Mouse (Mus musculus) spleen, postnatal 10 days (tissue): Measurements from ENCODE around the gene Nckap5l.
A peak's percentile ranks its signal among the peaks of the same experiment; 100 is the strongest.

ENCODE experiments used
- DNase-seq, 2 experiments: peaks; one replicate each; pipeline ENCODE4 v3.0.0; 2021 to 2022; ENCODE audit warnings: low spot score in 2 of 2

Gene Nckap5l

GRCm38 (mm10) chr15:99431504-99431903 lies 26.0 kb downstream of the Nckap5l start:
- DNase-seq = no peak

GRCm38 (mm10) chr15:99431063-99431462 lies 26.5 kb downstream of the Nckap5l start:
- no peak for DNase-seq

DNA sequence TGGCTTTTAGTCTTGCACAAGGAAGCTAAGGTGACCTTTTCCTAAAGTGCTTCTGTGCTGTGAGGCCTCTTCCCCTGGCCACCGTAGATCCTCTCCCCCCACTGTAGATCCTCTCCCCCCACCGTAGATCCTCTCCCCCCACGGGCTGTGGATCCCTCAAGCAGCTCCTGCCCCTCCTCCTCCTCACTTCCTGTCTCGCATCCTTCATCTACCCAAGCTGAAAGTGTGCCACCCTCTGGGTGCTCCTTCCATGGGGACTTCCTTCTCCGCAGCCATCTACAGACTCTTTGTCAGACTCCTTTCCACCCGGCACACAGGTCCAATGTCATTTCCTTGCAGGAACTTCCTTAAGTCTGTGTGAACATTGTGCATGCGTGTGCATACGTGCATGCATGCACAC lies 27.2 kb downstream of the Nckap5l start:
- DNase-seq = no peak

- no peak for DNase-seq
Observed at GRCm38 (mm10) chr15:99423884-99424283, 33.7 kb downstream of the Nckap5l start.

DNA sequence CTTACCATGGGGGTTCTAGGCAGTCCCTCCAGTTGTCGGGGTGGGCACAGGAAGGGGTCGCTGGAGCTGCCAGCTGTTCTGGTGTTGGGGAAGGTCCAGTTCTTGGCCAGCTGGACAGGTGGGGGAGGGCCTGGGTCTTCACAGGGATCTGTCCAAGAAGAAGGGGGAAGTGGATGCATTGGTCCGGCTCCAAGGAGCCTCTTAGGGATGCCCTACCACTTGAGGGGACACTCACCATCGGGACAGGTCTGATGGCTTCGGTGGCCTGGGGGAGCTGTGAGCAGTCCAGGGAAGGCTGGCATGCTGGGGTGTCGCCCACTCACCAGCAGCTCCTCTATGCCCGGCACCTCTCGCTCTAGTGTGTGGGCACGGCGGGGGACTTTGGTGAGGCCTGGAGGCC lies 34.4 kb downstream of the Nckap5l start:
- no peak for DNase-seq

- no peak for DNase-seq
Observed at GRCm38 (mm10) chr15:99422551-99422950, 35.0 kb downstream of the Nckap5l start.

DNA sequence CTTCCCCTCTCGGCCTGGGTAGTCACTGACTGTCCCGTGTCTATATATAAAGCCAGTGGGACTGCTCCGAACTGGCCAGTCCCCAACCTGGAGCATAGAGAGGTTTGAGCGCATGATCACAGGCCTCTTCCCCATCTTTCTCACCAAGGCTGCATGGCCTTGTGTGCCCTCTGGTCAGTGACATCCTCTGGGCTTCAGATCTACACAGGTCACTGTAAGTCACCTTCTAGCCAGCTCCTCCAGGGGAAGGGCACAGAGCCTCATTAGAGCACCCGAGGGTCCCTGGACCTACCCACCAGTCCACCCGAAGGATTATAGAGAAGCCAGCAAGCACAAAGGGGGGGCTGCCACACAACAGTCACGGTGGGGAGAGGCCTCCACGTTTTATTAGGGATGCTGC lies 35.9 kb downstream of the Nckap5l start:
- no peak for DNase-seq

GRCm38 (mm10) chr15:99421152-99421551 lies 36.4 kb downstream of the Nckap5l start:
- peak in 1 of 2 experiments; percentile 59 for DNase-seq

DNA sequence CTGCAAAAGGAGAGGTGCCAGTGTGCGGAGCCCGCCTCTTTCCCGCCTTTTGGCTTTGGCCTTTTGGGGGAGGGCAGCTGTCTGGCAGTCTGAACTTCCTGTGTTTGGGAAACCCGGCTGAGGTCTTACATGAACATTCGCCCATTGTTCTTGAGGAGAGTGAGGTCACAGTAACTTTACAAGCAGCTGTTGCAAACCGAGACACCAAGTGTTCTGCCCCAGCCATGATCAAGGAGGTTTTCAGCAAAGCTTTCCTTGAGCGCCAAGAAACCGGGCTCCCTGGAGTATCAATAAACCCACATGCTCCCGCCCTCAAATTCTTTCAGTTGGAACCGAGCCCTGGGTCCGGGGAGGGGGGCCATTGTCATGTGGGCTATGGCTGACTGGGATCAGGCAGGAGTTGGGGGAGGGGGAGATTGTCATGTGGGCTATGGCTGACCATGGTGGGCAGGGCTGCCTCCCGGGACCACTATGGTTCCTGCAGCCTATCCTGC lies 37.0 kb downstream of the Nckap5l start:
- DNase-seq = no peak

- DNase-seq = no peak
Observed at GRCm38 (mm10) chr15:99420101-99420500, 37.4 kb downstream of the Nckap5l start.

DNA sequence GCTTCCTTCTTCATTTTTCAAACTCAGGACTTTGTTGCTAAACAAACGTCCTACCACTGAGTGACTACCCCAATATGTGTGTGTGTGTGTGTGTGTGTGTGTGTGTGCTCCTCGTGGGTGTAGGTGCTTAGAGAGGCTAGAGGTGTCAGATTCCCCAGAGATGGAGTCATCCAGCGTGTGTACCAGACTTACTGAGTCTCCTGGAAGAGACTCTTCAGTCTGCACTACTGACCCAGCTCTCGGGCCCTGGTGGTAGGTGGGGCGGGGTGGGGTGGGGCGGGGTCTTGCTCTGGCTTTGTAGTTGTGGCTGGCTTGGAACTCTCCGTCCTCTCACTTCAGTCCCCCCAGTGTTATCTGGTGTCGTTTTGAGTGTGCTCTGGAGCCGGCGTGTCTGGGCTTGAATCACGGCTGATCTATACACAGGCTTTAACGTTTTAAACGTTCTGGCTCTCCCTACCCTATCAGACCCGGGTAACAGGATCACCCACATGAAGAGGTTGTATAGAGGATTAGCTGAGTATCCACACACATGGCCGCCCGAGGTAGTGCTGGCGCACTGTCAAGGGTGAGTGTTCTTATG lies 39.8 kb downstream of the Nckap5l start:
- DNase-seq = no peak

DNA sequence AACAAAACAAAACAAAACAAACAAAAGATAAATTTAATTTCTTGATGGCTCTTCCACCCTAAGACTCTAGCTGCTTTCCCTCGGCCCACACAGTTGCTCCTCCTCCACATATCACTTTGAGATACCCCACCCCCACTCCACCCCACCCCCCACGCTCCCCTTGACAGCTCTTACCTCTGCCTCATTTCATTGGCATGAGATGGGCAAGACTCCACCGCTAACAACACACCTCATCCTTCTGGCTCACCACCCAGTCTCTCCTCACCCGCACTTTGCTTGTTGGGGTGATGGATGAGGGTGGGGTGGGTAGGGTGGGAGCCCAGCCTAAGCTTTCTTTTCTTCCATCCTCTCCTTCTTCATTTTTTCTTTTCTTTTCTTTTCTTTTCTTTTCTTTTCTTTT lies 40.6 kb downstream of the Nckap5l start:
- DNase-seq = no peak

DNA sequence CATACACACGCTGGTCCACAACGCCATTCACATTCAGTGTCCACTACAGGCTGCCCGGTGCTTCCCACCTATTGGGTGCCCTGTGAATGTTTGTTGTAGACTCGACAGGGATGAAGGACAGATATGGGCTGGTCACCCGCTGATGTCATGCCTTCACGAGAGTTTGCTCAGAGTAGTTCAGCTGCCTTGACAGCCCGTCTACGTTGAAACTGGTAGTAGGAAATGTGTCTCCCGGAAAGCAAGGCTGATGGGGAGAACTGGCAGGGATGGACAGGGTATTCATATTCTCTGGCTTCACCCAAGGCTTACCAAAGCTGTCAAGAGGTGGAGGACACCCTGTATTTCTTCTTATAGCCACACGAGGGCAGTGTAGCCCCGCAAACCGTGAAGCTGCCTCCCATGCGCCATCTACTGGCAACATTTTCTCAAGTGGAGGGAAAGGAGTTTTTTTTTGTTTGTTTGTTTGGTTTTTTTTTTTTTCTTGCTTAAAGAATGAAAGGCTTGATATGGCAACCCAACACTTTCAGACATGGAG lies 41.1 kb downstream of the Nckap5l start:
- peak; percentile 79 to 90 for DNase-seq

- peak; percentile 57 to 84 for DNase-seq
Observed at GRCm38 (mm10) chr15:99415793-99416192, 41.8 kb downstream of the Nckap5l start.

DNA sequence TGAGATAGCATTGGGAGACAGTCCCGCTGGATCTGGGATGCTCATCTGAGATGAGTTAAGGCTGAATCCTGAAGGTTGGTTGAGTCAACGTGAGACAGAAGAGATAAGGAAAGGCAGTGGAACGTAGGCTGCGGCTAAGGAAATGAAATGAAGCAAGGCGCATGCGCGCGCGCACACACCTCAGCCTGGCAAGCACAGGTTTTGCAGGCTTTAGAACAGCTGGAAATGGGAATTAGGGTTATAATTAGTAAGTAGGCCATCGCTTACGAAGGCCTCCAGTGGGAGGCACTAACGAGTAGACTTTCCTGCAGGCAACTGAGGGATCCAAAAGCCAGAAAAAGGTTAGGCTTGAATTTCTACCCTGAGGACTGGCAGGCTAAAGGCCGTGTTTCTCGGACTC lies 45.8 kb downstream of the Nckap5l start:
- no peak for DNase-seq

DNA sequence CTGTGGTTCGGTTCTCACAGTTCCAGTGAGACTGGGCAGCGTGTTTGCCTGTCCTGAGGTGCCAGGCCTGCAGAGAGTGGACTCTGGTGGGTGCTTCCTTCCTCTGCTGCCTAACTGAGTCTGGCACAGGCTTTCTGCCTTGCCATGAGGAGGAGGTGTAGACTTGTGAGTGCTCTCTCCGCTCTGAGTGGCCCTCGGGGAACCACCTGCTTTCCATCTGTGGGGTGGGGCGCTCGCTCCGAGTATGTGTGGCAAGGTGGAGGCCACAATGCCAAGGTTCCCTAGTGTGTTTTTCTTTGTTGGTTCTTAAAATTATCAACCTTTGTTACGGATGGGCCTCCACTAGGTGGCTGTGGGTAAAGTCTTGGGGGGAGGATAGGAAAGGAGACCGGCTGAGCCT lies 48.7 kb downstream of the Nckap5l start:
- DNase-seq = no peak

GRCm38 (mm10) chr15:99406986-99407570 lies 50.5 kb downstream of the Nckap5l start:
- no peak for DNase-seq

DNA sequence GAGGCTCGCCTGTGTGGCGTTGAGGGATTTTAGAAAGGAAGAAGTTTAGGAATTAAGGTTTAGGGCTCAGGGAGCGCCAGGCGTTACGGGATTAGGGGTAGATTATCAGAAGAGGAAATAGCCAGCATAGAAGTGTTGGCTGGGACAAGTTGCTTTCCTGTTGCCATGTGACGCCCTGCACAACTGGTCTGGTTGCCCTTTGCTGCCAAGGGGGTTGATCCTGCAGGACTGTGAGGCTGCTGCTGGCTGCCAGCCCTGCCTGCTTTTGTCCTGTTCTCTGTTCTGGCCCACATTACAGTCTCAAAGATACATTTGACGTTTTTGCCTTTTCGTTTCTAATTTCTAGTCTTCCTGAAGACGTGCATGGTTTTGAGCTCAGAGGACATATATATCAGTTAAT lies 52.4 kb downstream of the Nckap5l start:
- DNase-seq = no peak

DNA sequence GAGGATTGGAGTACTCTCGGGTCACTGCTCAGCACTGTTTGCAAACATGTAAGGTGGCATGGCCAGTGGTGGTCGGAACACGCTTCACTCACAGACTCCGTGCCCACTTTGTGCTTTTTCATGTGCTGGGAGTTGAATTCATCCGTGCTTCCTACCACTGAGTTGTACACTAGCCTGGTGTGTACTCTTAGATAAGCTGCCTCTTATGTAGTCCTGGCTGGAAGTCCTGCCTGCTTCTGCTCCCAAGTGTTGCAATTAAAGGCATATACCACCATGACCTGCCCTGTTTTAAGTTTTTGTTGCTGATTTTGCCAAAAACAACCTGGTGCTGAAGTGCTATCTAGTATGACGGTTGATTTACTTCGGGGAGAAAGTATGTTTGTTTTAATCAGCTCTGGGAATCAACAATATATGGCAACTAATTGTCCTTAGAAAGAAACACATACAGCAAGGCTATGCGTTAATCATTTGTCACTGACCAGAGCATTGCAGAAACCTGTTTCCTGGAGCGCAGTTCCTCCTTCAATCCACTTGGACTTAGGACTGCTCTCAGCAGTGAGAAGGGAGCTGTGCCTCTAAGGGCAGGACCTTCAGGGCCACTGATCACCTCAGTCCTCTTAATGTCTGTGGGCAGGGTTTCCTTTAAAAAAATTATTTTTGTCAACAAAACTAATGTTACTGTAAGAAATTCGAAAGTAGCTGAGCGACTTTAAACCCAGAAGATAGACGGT lies 54.2 kb downstream of the Nckap5l start:
- no peak for DNase-seq

DNA sequence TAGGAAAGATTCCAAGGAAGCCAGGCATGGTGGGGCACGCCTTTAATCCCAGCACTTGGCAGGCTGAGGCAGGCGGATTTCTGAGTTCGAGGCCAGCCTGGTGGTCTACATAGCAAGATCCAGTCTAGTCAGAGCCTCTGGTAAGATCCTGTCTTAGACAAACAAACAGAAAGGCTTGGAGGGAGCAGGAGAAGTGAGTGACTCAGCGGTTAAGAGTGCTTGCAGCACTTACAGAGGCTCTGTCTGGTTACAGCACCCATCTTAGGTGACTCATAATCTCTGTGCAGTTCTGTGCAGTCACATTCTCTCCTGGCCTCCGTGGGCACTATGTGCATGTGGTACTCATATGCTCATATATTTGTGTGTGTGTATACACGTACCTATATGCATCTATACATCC lies 56.9 kb downstream of the Nckap5l start:
- DNase-seq = no peak

- DNase-seq = no peak
Observed at GRCm38 (mm10) chr15:99399503-99400245, 57.9 kb downstream of the Nckap5l start.

DNA sequence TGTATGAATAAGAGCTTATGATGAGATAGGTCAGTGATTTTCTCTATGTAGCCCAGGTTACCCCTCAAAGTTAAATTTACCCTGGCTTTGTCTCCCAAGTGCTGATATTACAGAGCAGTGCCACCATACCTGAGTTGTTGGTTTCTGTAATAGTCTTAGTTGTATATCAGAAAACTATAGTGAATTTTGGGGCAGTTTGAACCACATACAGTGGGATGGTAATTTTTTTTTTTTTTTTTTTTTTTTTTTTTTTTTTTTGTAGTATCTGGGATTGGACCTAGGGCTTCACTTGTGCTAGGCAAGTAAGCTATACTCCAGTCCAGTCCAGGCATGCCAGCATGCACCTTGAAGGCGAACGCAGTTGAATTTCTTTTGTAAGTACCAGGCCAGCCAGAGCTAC lies 59.9 kb downstream of the Nckap5l start:
- no peak for DNase-seq
